Mouse (Mus musculus) cerebellum, postnatal 36 days (tissue): ENCODE measurements around the gene Mmp24.

ENCODE experiments used
- DNase-seq, 2 experiments: peaks; one replicate each; pipeline ENCODE4 v3.0.0; 2021 to 2022; ENCODE audit warnings: mixed read lengths in 2 of 2

Gene Mmp24

GRCm38 (mm10) chr2:155776824-155777687, 1.9 kb downstream of the Mmp24 start:
- no peak for DNase-seq

DNA sequence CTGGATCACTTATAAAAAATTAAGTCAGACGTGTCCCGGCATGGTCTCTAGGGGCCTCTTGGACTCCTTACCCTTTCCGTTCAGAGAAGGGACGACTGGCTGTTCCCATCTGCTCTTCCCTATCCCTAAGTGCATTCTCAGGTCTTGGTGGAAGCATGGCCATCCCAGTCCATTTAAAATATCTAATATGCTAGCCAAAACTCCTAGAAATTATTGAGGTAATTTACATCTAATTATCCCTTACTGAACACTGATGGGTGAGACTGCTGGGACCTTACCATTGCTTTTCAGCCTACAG, 2.5 kb downstream of the Mmp24 start:
- DNase-seq: no peak

GRCm38 (mm10) chr2:155778004-155778403, 2.9 kb downstream of the Mmp24 start:
- no peak for DNase-seq

DNA sequence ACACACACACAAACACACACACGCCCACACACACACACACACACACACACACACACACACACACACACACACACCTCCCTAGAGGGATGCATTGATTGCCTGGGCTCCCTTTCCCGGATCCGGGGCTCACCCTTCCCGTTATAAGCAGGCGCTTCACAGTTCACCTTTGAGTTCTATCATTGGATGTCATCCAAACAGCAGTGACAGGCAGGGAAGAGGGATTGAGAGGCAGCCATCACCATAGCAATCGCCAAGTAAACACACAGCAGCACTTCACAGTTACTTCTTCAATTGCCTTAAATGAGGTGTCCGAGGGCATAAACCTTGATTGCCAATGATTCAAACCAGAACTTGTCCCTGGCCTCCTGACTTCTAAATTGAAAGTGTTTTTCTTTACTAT, 3.9 kb downstream of the Mmp24 start:
- DNase-seq: no peak

DNA sequence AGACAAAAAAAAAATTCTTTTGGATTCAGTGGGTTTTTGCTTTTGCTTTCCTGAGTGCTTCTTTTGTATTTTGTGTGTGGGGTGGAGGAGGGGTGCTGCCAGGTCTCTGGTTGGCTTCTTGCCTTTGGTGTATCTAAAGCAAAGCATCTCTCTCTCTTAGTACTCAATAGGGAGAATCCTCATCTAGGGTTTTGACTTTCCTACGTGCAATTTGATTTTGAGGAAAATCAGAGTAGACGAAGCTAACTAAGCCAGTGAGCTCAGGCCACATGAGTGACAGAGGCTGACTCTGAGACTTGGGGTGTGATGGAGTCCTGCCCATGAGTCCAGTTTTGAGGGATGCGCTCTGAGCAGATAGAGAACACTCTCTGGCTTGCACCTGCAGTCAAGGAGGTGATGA, 4.4 kb downstream of the Mmp24 start:
- no peak for DNase-seq

GRCm38 (mm10) chr2:155784534-155784933, 9.4 kb downstream of the Mmp24 start:
- DNase-seq: peak in 1 of 2 experiments; percentile 66

GRCm38 (mm10) chr2:155786905-155787304, 11.8 kb downstream of the Mmp24 start:
- no peak for DNase-seq

GRCm38 (mm10) chr2:155787949-155788931, 13.1 kb downstream of the Mmp24 start:
- DNase-seq: peak in 1 of 2 experiments; percentile 48

GRCm38 (mm10) chr2:155792899-155793298, 17.8 kb downstream of the Mmp24 start:
- DNase-seq: no peak

- peak; percentile 98 to 99 for DNase-seq
Observed at GRCm38 (mm10) chr2:155794674-155795445, 19.7 kb downstream of the Mmp24 start.

DNA sequence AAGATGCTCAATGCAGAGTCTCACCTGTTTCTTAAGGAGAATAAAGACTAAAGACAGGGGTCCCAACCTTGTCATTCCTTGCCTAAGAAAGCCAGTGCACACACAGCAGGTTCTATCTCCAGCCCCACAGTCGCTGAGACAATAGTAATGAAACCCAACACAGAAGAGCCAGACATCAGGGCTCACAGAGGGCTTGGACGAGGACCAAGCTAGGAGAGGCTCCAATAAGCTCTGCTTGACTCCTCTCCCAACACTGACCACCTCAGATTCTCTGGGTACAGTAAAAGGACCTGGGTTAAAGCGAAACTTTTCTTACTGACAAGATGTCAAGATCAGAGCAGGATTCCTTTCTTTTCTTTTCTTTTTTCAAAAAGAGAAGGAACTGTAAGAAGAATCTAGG, 23.5 kb downstream of the Mmp24 start:
- no peak for DNase-seq

GRCm38 (mm10) chr2:155802761-155803160, 27.6 kb downstream of the Mmp24 start:
- DNase-seq: peak in 1 of 2 experiments; percentile 52

GRCm38 (mm10) chr2:155804053-155804452, 28.9 kb downstream of the Mmp24 start:
- DNase-seq: no peak

DNA sequence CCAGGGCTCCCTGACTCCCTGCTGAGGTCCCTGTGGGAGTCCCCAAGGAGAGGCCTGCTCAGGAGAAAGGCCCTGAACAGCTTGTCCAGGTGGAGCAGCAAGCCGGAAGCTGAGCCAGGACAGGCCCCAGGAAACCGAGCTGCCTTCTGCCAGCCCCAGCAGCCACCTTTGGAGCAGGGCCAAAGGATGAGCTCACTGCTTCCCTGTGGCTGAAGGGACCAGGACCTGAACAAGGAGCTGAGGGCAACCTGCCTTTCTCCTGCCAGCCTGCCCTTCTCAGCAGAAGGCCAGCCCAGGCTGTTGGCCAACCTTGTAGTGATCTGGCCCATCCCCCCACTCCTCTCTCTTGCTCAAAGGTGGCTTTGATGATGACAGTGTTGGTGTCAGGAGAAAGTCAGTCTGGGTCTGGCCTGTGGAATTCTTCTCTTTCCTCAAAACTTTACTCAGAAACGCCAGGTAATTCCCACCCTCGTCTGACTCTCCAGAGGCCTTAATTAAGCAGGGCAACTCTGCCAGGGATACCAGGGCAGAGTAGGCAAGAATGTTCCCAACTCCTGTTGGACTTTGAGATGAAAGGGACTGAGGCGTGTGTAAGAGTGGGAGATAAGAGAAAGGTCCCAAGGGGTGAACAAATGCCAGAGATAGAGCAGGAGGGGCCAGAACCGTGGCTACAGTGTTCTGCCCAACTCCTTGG, 30.2 kb downstream of the Mmp24 start:
- DNase-seq: peak; percentile 99

GRCm38 (mm10) chr2:155805925-155806255, 30.7 kb downstream of the Mmp24 start:
- DNase-seq: peak in 1 of 2 experiments; percentile 47

DNA sequence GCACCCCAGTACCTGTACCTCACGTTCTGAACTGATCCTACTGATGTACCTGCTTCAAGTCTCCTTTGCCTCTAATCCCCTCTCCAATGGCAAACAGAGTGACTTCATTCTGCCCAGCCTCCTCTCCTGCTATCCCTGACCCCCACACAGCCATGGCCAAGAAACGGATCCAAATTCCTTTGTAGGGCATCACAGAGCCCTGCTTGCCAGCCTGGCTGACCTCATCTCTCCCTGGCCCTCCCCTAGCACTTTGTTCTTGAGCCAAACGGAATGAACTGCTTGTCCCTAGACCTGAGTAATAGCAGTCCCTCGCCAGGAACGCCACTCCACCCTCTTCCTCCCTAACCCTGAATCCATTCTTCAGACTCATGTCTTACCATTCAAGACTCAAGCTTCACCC, 31.4 kb downstream of the Mmp24 start:
- DNase-seq: peak; percentile 88 to 89

DNA sequence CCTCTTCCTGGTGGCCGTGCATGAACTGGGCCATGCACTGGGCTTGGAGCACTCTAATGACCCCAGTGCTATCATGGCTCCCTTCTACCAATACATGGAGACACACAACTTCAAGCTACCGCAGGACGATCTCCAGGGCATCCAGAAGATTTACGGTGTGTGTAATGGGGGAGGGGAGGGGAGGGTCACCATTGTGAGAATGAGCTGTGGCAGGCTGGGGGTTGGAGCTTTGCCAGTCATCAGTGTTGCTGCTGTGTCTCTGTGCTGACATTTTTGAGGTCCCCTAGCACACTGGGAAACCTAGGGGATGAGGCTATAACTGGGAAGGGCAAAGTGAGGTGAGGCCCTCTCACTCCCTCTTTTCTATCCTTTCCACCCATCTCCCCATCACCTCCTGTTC, 32.3 kb downstream of the Mmp24 start:
- DNase-seq: peak in 1 of 2 experiments; percentile 28

DNA sequence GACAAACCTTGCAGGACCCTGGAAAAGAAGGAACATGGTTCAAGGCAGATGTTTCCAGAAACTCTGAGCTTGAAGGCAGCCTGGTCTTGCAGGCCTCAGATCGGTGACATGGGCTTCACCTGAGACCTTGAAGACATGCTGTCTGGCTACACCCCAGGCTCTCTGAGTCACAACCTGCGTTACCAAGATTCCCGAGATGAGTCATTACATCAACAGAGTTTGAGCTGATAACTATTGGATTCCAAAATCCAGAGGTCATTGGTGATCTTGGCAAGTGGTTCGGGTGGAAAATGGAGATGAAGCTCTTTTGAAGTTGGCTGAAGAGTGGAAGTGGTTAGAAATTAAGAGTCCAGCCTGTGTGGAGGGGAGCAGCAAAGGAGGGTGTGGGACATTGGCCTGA, 34.5 kb downstream of the Mmp24 start:
- DNase-seq: no peak

GRCm38 (mm10) chr2:155811821-155812396, 36.8 kb downstream of the Mmp24 start:
- peak; percentile 97 to 99 for DNase-seq

GRCm38 (mm10) chr2:155812637-155813036, 37.5 kb downstream of the Mmp24 start:
- peak in 1 of 2 experiments; percentile 34 for DNase-seq

DNA sequence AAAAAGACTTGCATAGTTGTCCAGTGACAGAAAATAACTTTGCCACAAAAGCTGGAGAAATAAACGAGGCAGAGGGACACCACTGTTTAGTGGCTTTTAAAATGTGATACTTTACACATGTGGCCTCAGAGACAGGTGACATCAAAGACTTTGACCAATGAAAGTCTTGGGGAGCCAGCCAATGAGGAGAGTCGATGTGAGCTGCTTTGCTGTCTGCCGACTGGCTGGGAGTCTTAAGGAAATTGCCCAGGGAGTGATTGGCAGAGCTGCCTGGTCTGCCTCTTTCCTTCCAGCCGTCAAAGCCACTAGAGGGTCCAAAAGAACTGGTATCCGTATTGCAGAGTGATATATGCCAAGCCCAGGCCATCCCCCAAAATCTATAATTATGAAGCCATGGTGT, 39.7 kb downstream of the Mmp24 start:
- DNase-seq: peak in 1 of 2 experiments; percentile 34

- DNase-seq: peak; percentile 60 to 68
Observed at GRCm38 (mm10) chr2:155816179-155816578, 41.0 kb downstream of the Mmp24 start.
